Mouse (Mus musculus): ENCODE data around the gene Madcam1. TPM values are rescaled to one million over a fixed set of nuclear protein-coding genes. Genes with fewer than 3 reads are reported as not detected.
"Not testable (repeated sequence)": the region's sequence is repeated elsewhere in the genome, so short reads cannot be mapped to it uniquely, and the experiment has no call there.

Madcam1 gene
- polyA plus RNA-seq, 1 experiment from 2014 or later, result 22.2 TPM

DNA sequence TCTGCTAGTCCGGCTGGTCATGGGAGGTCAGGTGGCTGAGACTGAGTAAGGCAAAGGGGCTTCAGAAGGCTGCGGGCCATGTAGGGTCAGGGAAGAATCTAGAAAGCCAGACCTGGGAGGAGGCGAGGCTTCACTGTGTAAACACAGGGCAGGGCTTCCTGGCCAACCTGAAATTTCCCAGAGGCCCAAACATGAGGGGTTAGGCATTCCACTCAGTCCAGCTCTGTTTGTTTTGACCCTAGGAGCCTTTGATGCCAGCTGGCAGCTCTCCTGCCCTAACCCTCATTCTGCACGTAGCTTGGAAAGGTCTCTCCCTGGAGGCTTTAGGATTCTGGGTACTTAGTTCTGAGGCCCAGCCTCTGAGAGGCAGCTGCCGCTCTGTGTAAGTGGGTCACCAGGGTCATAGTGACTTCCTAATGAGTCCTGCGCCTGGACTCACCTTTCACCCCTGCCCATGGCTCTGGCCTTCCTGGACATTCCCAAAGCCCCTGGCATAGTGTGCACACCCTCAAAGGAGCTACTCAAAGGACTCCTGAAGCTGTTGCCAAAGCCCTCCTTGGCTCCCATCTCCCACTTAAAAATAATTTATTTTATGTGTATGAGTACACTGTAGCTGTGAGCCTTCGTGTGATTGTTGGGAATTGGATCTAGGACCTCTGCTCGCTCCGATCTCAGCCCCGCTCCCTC lies 37.2 kb downstream of the Madcam1 start:
- Histone ChIP-seq H3K4me1 (replicated peaks; ENCODE audit: control insufficient read depth, insufficient read depth) (peaks cover 8% of the 10 kb centered on the region), H3K27me3 (ENCODE audit: control insufficient read depth, insufficient read depth, low read length) (no peaks in the 10 kb centered on the region), H3K4me2 (replicated peaks; ENCODE audit: low read depth) (no peak overlapping the region), H3K4me3 (ENCODE audit: low read depth, low read length) (no peak overlapping the region), H3K9me3 (ENCODE audit: control insufficient read depth, low read length) (no peaks in the 10 kb centered on the region), H3K27ac (replicated peaks) (peak overlapping the region; percentile 84), H3K36me3 (ENCODE audit: control insufficient read depth, insufficient read depth, low read length) (no peaks in the 10 kb centered on the region), H3K9ac (ENCODE audit: low read length) (no peak overlapping the region)
- 24% methylated on average over 10 of the region's 10 CpGs for WGBS
- ATAC-seq (ENCODE audit: low FRiP score, low TSS enrichment) (peak; percentile 46), DNase-seq (ENCODE audit: low spot score) (peak; percentile 76)
- TF ChIP-seq CTCF (IDR thresholded peaks at IDR 0.05; ENCODE audit: low read depth) (no peak), EP300 (optimal IDR thresholded peaks at IDR 0.05) (no peak)

DNA sequence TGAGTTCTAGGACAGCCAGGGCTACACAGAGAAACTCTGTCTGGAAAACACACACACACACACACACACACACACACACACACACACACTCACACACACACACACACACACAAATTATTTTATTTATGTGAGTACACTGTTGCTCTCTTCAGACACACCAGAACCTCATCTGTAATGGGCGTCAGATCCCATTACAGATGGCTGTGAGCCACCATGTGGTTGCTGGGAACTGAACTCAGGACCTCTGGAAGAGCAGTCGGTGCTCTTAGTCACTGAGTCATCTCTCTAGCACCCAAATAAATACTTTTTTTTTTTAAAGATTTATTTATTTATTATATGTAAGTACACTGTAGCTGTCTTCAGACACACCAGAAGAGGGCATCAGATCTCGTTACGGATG lies 38.6 kb downstream of the Madcam1 start:
- not testable (repeated sequence) for H3K36me3 ChIP-seq (ENCODE audit: control insufficient read depth, insufficient read depth, low read length); H3K4me3 ChIP-seq (ENCODE audit: low read depth, low read length); H3K27me3 ChIP-seq (ENCODE audit: control insufficient read depth, insufficient read depth, low read length); H3K4me1 ChIP-seq (replicated peaks; ENCODE audit: control insufficient read depth, insufficient read depth); H3K9ac ChIP-seq (ENCODE audit: low read length); H3K4me2 ChIP-seq (replicated peaks; ENCODE audit: low read depth); DNase-seq (ENCODE audit: low spot score); ATAC-seq (ENCODE audit: low FRiP score, low TSS enrichment); H3K27ac ChIP-seq (replicated peaks); H3K9me3 ChIP-seq (ENCODE audit: control insufficient read depth, low read length)
- 54% methylated on average over 2 of the region's 4 CpGs for WGBS

DNA sequence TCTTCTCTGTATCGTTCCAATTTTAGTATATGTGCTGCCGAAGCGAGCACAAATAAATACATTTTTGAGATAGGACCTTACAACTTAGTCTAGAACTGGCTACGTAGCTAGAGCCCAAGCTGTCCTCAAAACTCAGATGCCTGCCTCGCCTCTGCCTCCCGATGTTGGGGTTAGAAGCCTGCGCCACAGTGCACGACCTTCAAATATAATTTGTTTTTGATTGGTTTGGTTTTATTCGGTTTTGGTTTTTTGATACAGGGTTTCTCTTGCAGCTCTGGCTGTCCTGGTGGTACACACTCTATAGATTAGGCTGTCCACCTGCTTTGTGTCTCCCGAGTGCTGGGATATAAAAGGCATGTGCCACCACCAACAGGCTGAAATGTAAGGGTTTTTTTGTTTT lies 39.2 kb downstream of the Madcam1 start:
- Histone ChIP-seq H3K9me3 (ENCODE audit: control insufficient read depth, low read length) (no peaks in the 10 kb centered on the region), H3K4me3 (ENCODE audit: low read depth, low read length) (no peak overlapping the region), H3K36me3 (ENCODE audit: control insufficient read depth, insufficient read depth, low read length) (no peaks in the 10 kb centered on the region), H3K27me3 (ENCODE audit: control insufficient read depth, insufficient read depth, low read length) (no peaks in the 10 kb centered on the region), H3K4me1 (replicated peaks; ENCODE audit: control insufficient read depth, insufficient read depth) (peaks cover 8% of the 10 kb centered on the region), H3K4me2 (replicated peaks; ENCODE audit: low read depth) (peak overlapping the region; percentile 83), H3K9ac (ENCODE audit: low read length) (no peak overlapping the region), H3K27ac (replicated peaks) (no peak overlapping the region)
- 78% methylated on average over 10 of the region's 10 CpGs for WGBS
- TF ChIP-seq CTCF (IDR thresholded peaks at IDR 0.05; ENCODE audit: low read depth) (no peak), EP300 (optimal IDR thresholded peaks at IDR 0.05) (no peak)
- ATAC-seq (ENCODE audit: low FRiP score, low TSS enrichment) (no peak), DNase-seq (ENCODE audit: low spot score) (no peak)

DNA sequence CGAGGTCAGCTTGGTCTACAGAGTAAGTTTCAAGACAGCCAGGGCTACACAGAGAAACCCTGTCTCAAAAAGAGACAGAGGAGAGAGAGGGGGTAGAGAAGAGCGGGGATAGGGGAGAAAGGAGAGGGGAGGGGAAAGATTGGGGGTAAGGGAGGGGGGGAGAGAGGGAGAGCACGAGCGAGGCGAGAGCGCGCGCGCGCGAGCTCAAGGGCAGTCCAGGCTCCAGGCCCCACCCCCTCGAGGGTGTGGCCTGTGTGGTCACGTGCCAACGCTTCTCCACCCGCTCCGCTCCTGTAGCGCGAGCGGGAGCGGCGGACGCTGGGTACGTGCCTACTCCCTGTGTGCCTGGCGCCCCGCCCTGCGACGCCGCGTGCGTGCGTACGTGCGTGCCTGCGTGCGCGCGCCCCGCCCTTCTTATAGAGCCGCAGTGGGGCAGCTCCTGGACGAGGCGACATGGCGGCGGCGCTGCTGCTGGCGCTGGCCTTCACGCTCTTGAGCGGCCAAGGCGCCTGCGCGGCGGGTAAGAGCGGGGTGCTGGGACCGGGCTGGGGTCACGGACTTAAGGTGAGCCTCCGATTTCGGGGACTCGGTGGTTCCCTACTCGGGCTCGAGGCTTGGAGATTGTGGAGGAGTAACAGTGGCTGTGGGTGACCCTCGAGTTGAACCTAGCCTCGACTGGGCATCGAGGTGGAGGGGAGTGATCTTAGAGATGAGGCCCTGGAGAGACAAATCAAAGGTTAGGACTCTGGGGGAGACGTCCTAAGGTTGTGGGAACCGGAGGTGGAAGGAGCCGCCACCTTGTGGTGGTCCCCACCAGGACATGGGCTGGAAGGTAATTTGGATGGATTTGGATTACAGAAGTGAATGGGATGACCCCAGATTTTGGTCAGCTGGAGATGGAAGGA lies 40.0 kb downstream of the Madcam1 start, which contains the start of gene Bsg:
TSS of gene Bsg (plus strand) at position 427 of the 905 bp plus-strand sequence.
- H3K27ac ChIP-seq (replicated peaks), result peak within 1 kb of the TSS; percentile 87
- peak within 1 kb of the TSS; percentile 83 for H3K4me2 ChIP-seq (replicated peaks; ENCODE audit: low read depth)
- peak; percentile 99 for DNase-seq (ENCODE audit: low spot score)
- TF ChIP-seq EP300 (optimal IDR thresholded peaks at IDR 0.05) (no peak), CTCF (IDR thresholded peaks at IDR 0.05; ENCODE audit: low read depth) (peak; percentile 71)
- peaks cover 8% of the 10 kb centered on the region for H3K4me1 ChIP-seq (replicated peaks; ENCODE audit: control insufficient read depth, insufficient read depth)
- no peaks in the 10 kb centered on the region for H3K27me3 ChIP-seq (ENCODE audit: control insufficient read depth, insufficient read depth, low read length)
- no peaks in the 10 kb centered on the region for H3K36me3 ChIP-seq (ENCODE audit: control insufficient read depth, insufficient read depth, low read length)
- ATAC-seq (ENCODE audit: low FRiP score, low TSS enrichment), result peak; percentile 94
- peak within 1 kb of the TSS; percentile 73 for H3K4me3 ChIP-seq (ENCODE audit: low read depth, low read length)
- WGBS, result under 1% methylated on average over 54 of the region's 65 CpGs
- no peaks in the 10 kb centered on the region for H3K9me3 ChIP-seq (ENCODE audit: control insufficient read depth, low read length)
- H3K9ac ChIP-seq (ENCODE audit: low read length), result peak within 1 kb of the TSS; percentile 96

DNA sequence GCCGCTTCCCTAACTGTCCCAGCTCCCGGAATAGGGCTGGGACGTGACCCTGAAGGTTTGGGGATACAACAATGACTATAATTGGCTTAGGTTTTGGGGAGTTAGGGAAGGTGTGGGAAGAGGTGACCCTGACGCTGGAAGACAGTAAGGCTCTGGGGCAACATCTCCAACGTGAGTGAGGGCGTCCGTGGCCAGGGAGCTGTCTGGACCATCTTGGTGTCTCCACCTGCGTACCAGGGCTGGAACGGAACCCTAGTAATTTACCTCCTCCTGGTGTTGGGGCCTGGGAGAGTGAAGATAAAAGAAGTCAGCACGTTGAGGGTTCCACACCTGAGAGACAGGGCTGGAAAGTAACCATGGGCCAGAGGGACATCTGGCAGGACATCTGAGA lies 40.6 kb downstream of the Madcam1 start:
- DNase-seq (ENCODE audit: low spot score), result no peak
- Histone ChIP-seq H3K9ac (ENCODE audit: low read length) (peak overlapping the region; percentile 96), H3K4me3 (ENCODE audit: low read depth, low read length) (peak overlapping the region; percentile 73), H3K27me3 (ENCODE audit: control insufficient read depth, insufficient read depth, low read length) (no peaks in the 10 kb centered on the region), H3K36me3 (ENCODE audit: control insufficient read depth, insufficient read depth, low read length) (peaks cover 5% of the 10 kb centered on the region; the same call in 1 of the 2 replicates), H3K4me1 (replicated peaks; ENCODE audit: control insufficient read depth, insufficient read depth) (peaks cover 8% of the 10 kb centered on the region), H3K9me3 (ENCODE audit: control insufficient read depth, low read length) (no peaks in the 10 kb centered on the region), H3K4me2 (replicated peaks; ENCODE audit: low read depth) (peak overlapping the region; percentile 83), H3K27ac (replicated peaks) (peak overlapping the region; percentile 87)
- 6% methylated on average over 10 of the region's 10 CpGs for WGBS
- TF ChIP-seq CTCF (IDR thresholded peaks at IDR 0.05; ENCODE audit: low read depth), result no peak
- TF ChIP-seq EP300 (optimal IDR thresholded peaks at IDR 0.05), result no peak
- no peak for ATAC-seq (ENCODE audit: low FRiP score, low TSS enrichment)
